Mouse (Mus musculus) neural tube, embryonic 11.5 days (tissue): ENCODE data around the gene Sprr1b. TPM values are rescaled to one million over a fixed set of nuclear protein-coding genes. Genes with fewer than 3 reads are reported as not detected.

Experiments
- ATAC-seq: fragments of 200-750 bp; cut with Nextera tagmentation; 2 replicates; pipeline ENCODE4 v1.8.0; 2017; ENCODE audit warnings: moderate number of reproducible peaks, mild to moderate bottlenecking, moderate TSS enrichment, moderate library complexity; ENCODE audit not compliant: insufficient read depth, low FRiP score, low TSS enrichment
- DNase-seq: peaks from one replicate; pipeline ENCODE4 v3.0.0-alpha.2; 2015; ENCODE audit warnings: low spot score
- H3K27ac ChIP-seq: fragments of 300-500 bp; sonication (generic); 2 replicates; pipeline ENCODE4 v1.5.1; 2014; ENCODE audit warnings: low read depth, mild to moderate bottlenecking, low read length
- H3K27me3 ChIP-seq: fragments of 300-500 bp; sonication (generic); 2 replicates; pipeline ENCODE4 v1.6.1; 2014; ENCODE audit warnings: mild to moderate bottlenecking, low read length, mixed read lengths; ENCODE audit not compliant: control insufficient read depth, insufficient read depth
- H3K36me3 ChIP-seq: fragments of 300-500 bp; sonication (generic); 2 replicates; pipeline ENCODE4 v1.6.1; 2014; ENCODE audit warnings: mild to moderate bottlenecking, low read length, moderate library complexity, mixed read lengths; ENCODE audit not compliant: control insufficient read depth, insufficient read depth
- H3K4me1 ChIP-seq: fragments of 300-500 bp; sonication (generic); 2 replicates; pipeline ENCODE4 v1.6.1; 2014; ENCODE audit warnings: low read length, mixed read lengths; ENCODE audit not compliant: control insufficient read depth, insufficient read depth
- H3K4me2 ChIP-seq: fragments of 300-500 bp; sonication (generic); 2 replicates; pipeline ENCODE4 v1.6.1; 2014; ENCODE audit warnings: low read depth, mild to moderate bottlenecking, moderate library complexity
- H3K4me3 ChIP-seq: fragments of 300-500 bp; sonication (generic); 2 replicates; pipeline ENCODE4 v1.5.1; 2014; ENCODE audit warnings: low read depth, low read length
- H3K9ac ChIP-seq: fragments of 300-500 bp; sonication (generic); 2 replicates; pipeline ENCODE4 v1.6.1; 2014; ENCODE audit warnings: mild to moderate bottlenecking, low read length
- H3K9me3 ChIP-seq: fragments of 300-500 bp; sonication (generic); 2 replicates; pipeline ENCODE4 v1.6.1; 2016; ENCODE audit warnings: low read length; ENCODE audit not compliant: control insufficient read depth
- WGBS: fragments of 180-500 bp; shearing (Covaris S2); extraction: QIAGEN DNeasy Blood & Tissue Kit; methylation state at CpG from one replicate; pipeline ENCODE4 v1.1.7; 2014; 5-methylcytosine and 5-hydroxymethylcytosine counted together
- polyA plus RNA-seq: library from polyadenylated mRNA; unstranded; fragments of >200 nt; fragmentation: Nextera tagmentation; extraction: Ambion mirVana; gene quantifications from 2 replicates; pipeline ENCODE4 v1.2.1, GENCODE M21; 2014

Gene Sprr1b
- polyA plus RNA-seq, 1 experiment from 2014 or later = not detected

DNA sequence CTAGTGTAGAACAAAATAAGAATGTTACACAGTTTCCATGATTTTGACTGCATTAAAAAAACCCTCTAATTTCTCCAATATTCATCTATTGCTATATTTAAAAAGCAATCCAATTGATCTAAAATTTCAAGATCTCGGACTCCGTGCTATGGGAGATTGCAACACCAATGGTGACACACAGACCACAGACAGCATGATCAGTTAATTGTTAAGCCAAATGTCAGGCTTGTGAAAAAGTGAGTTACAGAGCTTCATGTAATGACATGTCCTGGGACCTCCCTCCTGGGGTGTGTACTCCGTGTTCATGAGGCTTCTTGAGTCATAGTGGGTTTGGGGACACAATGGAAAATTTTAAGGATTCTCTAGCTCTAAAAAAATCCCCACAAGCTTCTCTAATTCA, 1.6 kb upstream of the Sprr1b start:
- 92% methylated on average over 3 of the region's 3 CpGs for WGBS
- no peak overlapping the region for H3K4me2 ChIP-seq
- no peak overlapping the region for H3K9ac ChIP-seq
- H3K4me1 ChIP-seq = no peaks in the 10 kb centered on the region
- H3K4me3 ChIP-seq = no peak overlapping the region
- no peaks in the 10 kb centered on the region for H3K36me3 ChIP-seq
- H3K27ac ChIP-seq = no peak overlapping the region
- no peaks in the 10 kb centered on the region for H3K27me3 ChIP-seq
- ATAC-seq (no peak), DNase-seq (no peak)
- H3K9me3 ChIP-seq = no peaks in the 10 kb centered on the region

DNA sequence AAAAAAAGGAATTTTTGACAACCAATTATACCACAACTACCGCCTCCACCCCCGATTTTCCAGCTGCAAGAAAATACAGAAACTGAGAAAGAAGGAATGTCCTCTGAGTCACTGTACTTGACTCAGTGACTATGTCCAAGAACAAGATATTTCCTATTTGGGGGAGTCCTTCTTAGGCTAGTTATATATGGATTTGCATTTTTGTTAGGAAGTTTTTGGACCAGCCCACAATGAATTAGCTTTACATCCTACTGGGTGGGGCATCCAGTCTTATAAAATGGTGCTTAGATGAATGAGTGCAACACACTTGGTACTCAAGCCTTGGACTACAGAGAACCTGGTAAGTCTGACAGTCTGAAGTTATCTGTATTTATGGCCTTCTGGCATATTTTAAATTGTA, 6.3 kb downstream of the Sprr1b start, which contains the start of gene Sprr2k:
Sprr2k (plus strand) TSS at position 301 of the 400 bp plus-strand sequence.
- Histone ChIP-seq H3K9ac (no peak within 1 kb of the TSS), H3K27me3 (no peaks in the 10 kb centered on the region), H3K27ac (no peak within 1 kb of the TSS), H3K4me2 (no peak within 1 kb of the TSS), H3K4me1 (no peaks in the 10 kb centered on the region), H3K4me3 (no peak within 1 kb of the TSS), H3K9me3 (no peaks in the 10 kb centered on the region), H3K36me3 (no peaks in the 10 kb centered on the region)
- DNase-seq (no peak), ATAC-seq (no peak)
- WGBS = 93% methylated on average over 2 of the region's 2 CpGs

- WGBS = 94% methylated on average over 6 of the region's 6 CpGs
- ATAC-seq = no peak
Observed at GRCm38 (mm10) chr3:92429323-92429722, 9.3 kb downstream of the Sprr1b start, which contains the start of gene Gm9774. TSS of gene Gm9774 (minus strand) at chr3:92429423.

DNA sequence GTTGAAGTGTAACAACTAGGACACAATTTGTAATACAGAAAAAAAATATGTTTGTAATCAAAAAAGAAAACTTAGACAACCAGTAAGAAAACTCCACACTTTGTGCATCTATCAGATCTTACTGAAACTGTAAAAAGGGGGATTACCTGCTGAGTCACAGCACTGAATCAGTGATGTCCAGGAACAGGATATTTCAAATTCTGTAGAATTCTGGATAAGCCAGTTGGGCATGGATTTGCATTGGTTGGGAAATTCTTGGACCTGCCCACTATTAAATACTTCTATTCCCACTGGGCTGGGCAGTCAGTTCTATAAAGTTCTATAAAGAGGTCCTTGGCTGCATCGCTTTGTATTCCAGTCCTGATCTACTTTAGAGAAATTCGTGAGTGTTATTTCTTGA, 20.8 kb downstream of the Sprr1b start, which contains the start of gene Sprr2j-ps:
Sprr2j-ps (plus strand) TSS at position 301 of the 400 bp plus-strand sequence.
- Histone ChIP-seq H3K9ac (no peak within 1 kb of the TSS), H3K9me3 (no peaks in the 10 kb centered on the region), H3K36me3 (no peaks in the 10 kb centered on the region), H3K4me2 (no peak within 1 kb of the TSS), H3K27ac (no peak within 1 kb of the TSS), H3K27me3 (no peaks in the 10 kb centered on the region), H3K4me3 (no peak within 1 kb of the TSS), H3K4me1 (no peaks in the 10 kb centered on the region)
- ATAC-seq (no peak), DNase-seq (no peak)
- WGBS = 90% methylated on average over 2 of the region's 2 CpGs

More at GRCm38 (mm10) chr3:92429323-92429722, 9.3 kb downstream of the Sprr1b start, which contains the start of gene Gm9774:
- no peak for DNase-seq
- Histone ChIP-seq H3K4me2 (no peak within 1 kb of the TSS), H3K4me3 (no peak within 1 kb of the TSS), H3K36me3 (no peaks in the 10 kb centered on the region), H3K27me3 (no peaks in the 10 kb centered on the region), H3K27ac (no peak within 1 kb of the TSS), H3K9ac (no peak within 1 kb of the TSS), H3K4me1 (no peaks in the 10 kb centered on the region), H3K9me3 (no peaks in the 10 kb centered on the region)

DNA sequence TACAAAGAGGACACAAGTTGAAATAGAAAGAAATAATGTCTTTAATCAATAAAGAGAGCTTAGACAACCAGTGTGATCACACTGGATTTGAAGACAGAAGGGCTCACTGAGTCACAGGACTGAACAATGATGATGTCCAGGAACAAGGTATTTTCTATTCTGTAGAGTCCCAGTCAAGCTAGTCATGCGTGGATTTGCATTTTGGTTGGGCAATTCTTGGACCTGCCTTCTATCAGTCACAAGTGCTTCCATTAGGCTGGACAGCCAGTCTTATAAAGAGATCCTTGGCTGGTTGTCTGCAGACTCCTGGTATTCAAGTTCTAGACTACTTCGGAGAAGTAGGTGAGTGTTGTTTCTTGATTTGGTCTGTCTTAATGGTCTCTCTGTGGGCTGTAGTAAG, 30.9 kb downstream of the Sprr1b start, which contains the start of gene Sprr2i:
Sprr2i (plus strand) TSS at position 301 of the 400 bp plus-strand sequence.
- no peaks in the 10 kb centered on the region for H3K4me1 ChIP-seq
- no peaks in the 10 kb centered on the region for H3K36me3 ChIP-seq
- ATAC-seq (no peak), DNase-seq (no peak)
- H3K9ac ChIP-seq = no peak within 1 kb of the TSS
- WGBS = 90% methylated on average over 2 of the region's 2 CpGs
- no peak within 1 kb of the TSS for H3K4me3 ChIP-seq
- no peak within 1 kb of the TSS for H3K27ac ChIP-seq
- H3K27me3 ChIP-seq = no peaks in the 10 kb centered on the region
- no peaks in the 10 kb centered on the region for H3K9me3 ChIP-seq
- no peak within 1 kb of the TSS for H3K4me2 ChIP-seq

GRCm38 (mm10) chr3:92394301-92394700, 44.3 kb downstream of the Sprr1b start:
- Histone ChIP-seq H3K9ac (no peak overlapping the region), H3K4me2 (no peak overlapping the region), H3K9me3 (no peaks in the 10 kb centered on the region), H3K4me3 (no peak overlapping the region), H3K27ac (no peak overlapping the region), H3K4me1 (no peaks in the 10 kb centered on the region), H3K36me3 (no peaks in the 10 kb centered on the region), H3K27me3 (no peaks in the 10 kb centered on the region)
- no peak for ATAC-seq
- WGBS = 64% methylated on average over 1 of the region's 1 CpGs
- DNase-seq = no peak

Other genes starting within 250 kb of the Sprr1b start
- not detected in 2 replicates for gene Sprr2a1, start 223.0 kb downstream of the Sprr1b start, polyA plus RNA-seq
- 0.89 and 2.5 TPM in 2 replicates for gene Sprr2a2, start 222.9 kb downstream of the Sprr1b start, polyA plus RNA-seq
- not detected in 2 replicates for gene Sprr2a3, start 153.4 kb downstream of the Sprr1b start, polyA plus RNA-seq
- gene Sprr2b, start 122.2 kb downstream of the Sprr1b start, polyA plus RNA-seq = 0.54 TPM in 1 of 2 replicates, not detected in the other
- not detected in 2 replicates for gene Sprr2d, start 99.6 kb downstream of the Sprr1b start, polyA plus RNA-seq
- gene Sprr2e, start 86.6 kb downstream of the Sprr1b start, polyA plus RNA-seq = not detected in 2 replicates
- gene Sprr2f, start 73.6 kb downstream of the Sprr1b start, polyA plus RNA-seq = not detected in 2 replicates
- gene Sprr2h, start 53.1 kb downstream of the Sprr1b start, polyA plus RNA-seq = not detected in 2 replicates
- not detected in 2 replicates for gene Sprr2i, start 30.8 kb downstream of the Sprr1b start, polyA plus RNA-seq
- not detected in 2 replicates for gene Sprr2j-ps, start 20.7 kb downstream of the Sprr1b start, polyA plus RNA-seq
- 4.9 and 8.9 TPM in 2 replicates for gene Gm9774, start 9.4 kb downstream of the Sprr1b start, polyA plus RNA-seq
- gene Sprr2k, start 6.2 kb downstream of the Sprr1b start, polyA plus RNA-seq = not detected in 2 replicates
- not detected in 2 replicates for gene Sprr3, start 19.9 kb upstream of the Sprr1b start, polyA plus RNA-seq
- gene Sprr1a, start 47.1 kb upstream of the Sprr1b start, polyA plus RNA-seq = not detected in 2 replicates
- gene Sprr4, start 61.7 kb upstream of the Sprr1b start, polyA plus RNA-seq = not detected in 2 replicates
- gene 2310046K23Rik, start 95.7 kb upstream of the Sprr1b start, polyA plus RNA-seq = not detected in 2 replicates
- gene Ivl, start 134.9 kb upstream of the Sprr1b start, polyA plus RNA-seq = not detected in 2 replicates
- gene Smcp, start 150.2 kb upstream of the Sprr1b start, polyA plus RNA-seq = not detected in 2 replicates
- not detected in 2 replicates for gene 2210017I01Rik, start 168.7 kb upstream of the Sprr1b start, polyA plus RNA-seq
- gene Lce6a, start 182.9 kb upstream of the Sprr1b start, polyA plus RNA-seq = not detected in 2 replicates
- not detected in 2 replicates for gene Lce1a1, start 209.5 kb upstream of the Sprr1b start, polyA plus RNA-seq
- gene Lce1b, start 218.1 kb upstream of the Sprr1b start, polyA plus RNA-seq = not detected in 2 replicates
- not detected in 2 replicates for gene Lce1a2, start 231.5 kb upstream of the Sprr1b start, polyA plus RNA-seq
- gene Lce1c, start 240.5 kb upstream of the Sprr1b start, polyA plus RNA-seq = not detected in 2 replicates
- not detected in 2 replicates for gene Lce1d, start 248.4 kb upstream of the Sprr1b start, polyA plus RNA-seq